Mouse (Mus musculus) brain, embryonic 14.5 days (tissue): ENCODE data around the gene Adamtsl4. TPM values are rescaled to one million over a fixed set of nuclear protein-coding genes. Genes with fewer than 3 reads are reported as not detected.

Experiments
- DNase-seq: peaks from one replicate; pipeline ENCODE4 v3.0.0-alpha.2; 2011; ENCODE audit warnings: low read depth
- CTCF ChIP-seq: fragments of 200-500 bp; IDR thresholded peaks from 2 replicates; pipeline ENCODE4 v1.5.1; 2012; ENCODE audit warnings: inconsistent platforms, mild to moderate bottlenecking, moderate library complexity, borderline replicate concordance; ENCODE audit not compliant: insufficient read depth, insufficient read length; ENCODE audit errors: extremely low read depth
- POLR2A ChIP-seq: fragments of 200-500 bp; IDR thresholded peaks from 2 replicates; pipeline ENCODE4 v1.6.1; 2012; ENCODE audit warnings: mild to moderate bottlenecking, inconsistent platforms, borderline replicate concordance; ENCODE audit not compliant: poor library complexity, insufficient read depth, insufficient read length, severe bottlenecking; ENCODE audit errors: extremely low read depth
- polyA plus RNA-seq: library from polyadenylated mRNA; depleted of rRNA; stranded (reverse); fragments of >200 nt; gene quantifications from 2 replicates; pipeline ENCODE4 v1.2.3, GENCODE M21; 2012

Adamtsl4 gene
- polyA plus RNA-seq, 1 experiment: 0.41 TPM

DNA sequence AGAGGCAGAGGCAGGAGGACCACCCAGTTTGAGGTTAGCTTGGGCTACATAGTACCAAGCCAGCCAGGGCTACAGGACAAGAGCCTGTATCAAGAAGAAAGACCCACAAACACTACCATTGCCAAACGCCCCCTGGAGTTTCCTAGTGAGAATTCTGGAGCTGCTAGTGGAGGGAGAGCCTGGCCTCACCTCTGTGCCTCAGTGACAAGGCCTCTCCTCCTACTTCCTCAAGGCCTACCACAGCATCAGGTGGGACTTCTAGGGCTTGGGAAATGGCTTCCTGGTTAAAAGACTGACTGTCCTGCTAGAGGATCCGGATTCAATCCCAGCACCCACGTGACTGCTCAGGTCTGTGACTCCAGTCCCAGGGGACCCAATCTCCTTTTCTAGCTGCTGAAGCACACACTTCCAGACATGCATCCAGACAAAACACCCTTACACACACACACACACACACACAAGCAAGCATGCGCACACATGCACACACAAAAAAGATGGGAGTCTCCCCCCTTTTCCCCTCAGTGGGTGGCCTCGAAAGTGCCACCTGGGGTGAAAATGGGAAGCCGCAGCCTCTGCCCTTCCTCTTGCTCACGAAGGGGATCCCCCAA lies 35.4 kb downstream of the Adamtsl4 start:
- no peak for DNase-seq

DNA sequence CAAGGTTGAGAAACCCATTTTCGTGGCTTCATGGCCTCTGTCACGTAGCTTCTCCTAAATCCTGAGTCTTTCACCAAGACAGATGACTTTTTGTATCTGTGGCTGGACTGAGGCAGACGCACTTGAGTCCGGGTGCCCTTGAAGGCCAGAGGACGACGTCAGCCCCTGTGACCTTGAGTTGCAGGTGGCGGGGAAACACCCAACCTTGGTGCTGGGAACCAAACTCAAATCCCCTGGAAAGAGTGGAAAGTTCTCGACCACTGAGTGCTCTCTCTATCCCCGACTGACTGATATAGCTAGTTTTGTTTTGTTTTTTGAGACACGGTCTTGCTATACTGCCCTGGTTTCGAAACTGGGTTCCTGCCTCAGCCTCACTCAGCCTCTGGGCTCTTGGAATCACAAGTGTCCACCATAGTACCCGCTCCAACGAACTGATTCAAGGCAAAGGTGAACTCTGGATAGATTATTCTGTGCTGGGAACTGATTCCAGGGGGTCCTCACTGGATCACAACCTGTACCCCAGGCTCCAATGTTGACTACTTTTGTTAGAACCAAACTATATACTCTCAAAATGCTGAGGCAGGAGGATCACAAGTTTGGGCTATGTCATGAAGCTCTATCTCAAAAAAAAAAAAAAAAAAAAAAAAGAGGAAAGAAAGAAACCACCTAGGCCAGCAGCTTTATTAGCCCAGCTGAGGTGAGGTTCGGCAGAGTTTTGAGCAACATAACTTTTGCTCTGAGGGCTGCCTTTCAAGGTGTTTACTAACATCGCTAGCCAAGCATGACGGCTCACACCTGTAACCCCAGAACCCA lies 36.1 kb downstream of the Adamtsl4 start:
- no peak for TF ChIP-seq CTCF
- no peak for TF ChIP-seq POLR2A
- no peak for DNase-seq

More for the DNA sequence above, 35.4 kb downstream of the Adamtsl4 start:
- TF ChIP-seq CTCF: no peak
- TF ChIP-seq POLR2A: no peak

DNA sequence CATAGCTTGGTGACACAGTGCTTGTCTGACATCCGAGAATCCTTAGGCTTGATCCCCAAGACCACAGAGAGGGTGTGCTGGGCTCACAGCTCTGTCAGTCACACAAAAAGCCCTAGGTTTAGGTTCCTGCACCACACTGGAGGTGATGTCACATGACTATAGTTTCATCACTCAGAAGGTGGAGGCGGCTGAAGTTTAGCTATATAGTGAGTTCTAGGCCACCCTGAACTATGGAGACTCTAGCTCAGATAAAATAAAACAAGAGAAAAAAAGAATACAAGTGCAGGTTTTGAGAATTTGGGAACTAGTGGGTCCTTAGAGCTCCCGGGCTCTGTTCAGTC lies 36.7 kb downstream of the Adamtsl4 start:
- DNase-seq: no peak
- TF ChIP-seq CTCF (no peak), POLR2A (no peak)

GRCm38 (mm10) chr3:95650276-95651032 lies 37.3 kb downstream of the Adamtsl4 start:
- DNase-seq: no peak
- TF ChIP-seq POLR2A: no peak
- TF ChIP-seq CTCF: no peak

DNA sequence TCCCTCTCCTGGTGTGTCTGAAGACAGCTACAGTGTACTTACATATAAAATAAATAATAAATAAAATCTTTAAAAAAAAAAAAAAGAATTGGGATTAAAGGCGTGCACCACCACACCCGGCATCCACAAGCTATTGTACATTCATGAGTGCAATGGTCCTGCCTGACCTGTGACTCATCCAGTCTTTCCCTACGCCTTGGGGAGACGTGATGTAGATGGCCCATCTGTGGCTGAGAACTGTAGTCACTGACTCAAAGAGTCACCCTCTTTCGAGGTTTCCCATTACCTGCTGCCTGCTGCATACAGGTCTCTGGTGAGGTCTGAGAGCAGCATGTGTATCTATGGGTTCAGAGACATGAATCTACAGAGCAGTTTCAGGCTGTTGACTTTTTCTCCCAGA lies 39.7 kb downstream of the Adamtsl4 start:
- TF ChIP-seq CTCF: no peak
- no peak for TF ChIP-seq POLR2A
- DNase-seq: no peak

- TF ChIP-seq CTCF (no peak), POLR2A (no peak)
- DNase-seq: no peak
Measured at GRCm38 (mm10) chr3:95645313-95646235, 42.1 kb downstream of the Adamtsl4 start.

GRCm38 (mm10) chr3:95643097-95643496 lies 44.6 kb downstream of the Adamtsl4 start:
- no peak for TF ChIP-seq CTCF
- no peak for TF ChIP-seq POLR2A
- DNase-seq: no peak

DNA sequence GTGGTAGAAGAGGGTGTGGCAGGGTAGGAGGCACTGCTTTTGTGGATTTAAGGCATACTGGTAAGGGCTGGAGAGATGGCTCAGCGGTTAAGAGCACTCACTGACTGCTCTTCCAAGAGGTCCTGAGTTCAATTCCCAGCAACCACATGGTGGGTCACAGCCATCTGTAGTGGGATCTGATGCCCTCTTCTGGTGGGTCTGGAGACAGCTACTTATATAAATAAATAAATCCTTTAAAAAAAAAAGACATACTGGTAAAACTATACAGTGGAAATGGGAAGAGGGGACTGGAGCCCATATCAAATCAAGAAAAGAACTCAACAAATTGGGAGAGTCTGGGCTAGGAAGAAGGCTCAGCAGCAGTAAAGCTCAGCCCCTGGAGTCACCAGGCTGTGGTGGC lies 48.0 kb downstream of the Adamtsl4 start:
- no peak for TF ChIP-seq CTCF
- no peak for TF ChIP-seq POLR2A
- no peak for DNase-seq

GRCm38 (mm10) chr3:95636072-95636471 lies 51.6 kb downstream of the Adamtsl4 start:
- TF ChIP-seq CTCF (no peak), POLR2A (no peak)
- DNase-seq: no peak

GRCm38 (mm10) chr3:95635636-95636035 lies 52.1 kb downstream of the Adamtsl4 start:
- DNase-seq: no peak
- no peak for TF ChIP-seq CTCF
- no peak for TF ChIP-seq POLR2A
